Mouse (Mus musculus) limb, embryonic 11.5 days (tissue): Measurements from ENCODE around the gene R3hdm4. TPM values are rescaled to one million over a fixed set of nuclear protein-coding genes. Genes with fewer than 3 reads are reported as not detected.
A peak's percentile ranks its signal among the peaks of the same experiment; 100 is the strongest.

Source experiments
- ATAC-seq: fragments of 200-750 bp; cut with Nextera tagmentation; 2 replicates; pipeline ENCODE4 v1.8.0; 2017; ENCODE audit warnings: low read depth; ENCODE audit not compliant: insufficient number of reproducible peaks, low FRiP score, low TSS enrichment
- DNase-seq: peaks from one replicate; pipeline ENCODE4 v3.0.0-alpha.2; 2015; ENCODE audit warnings: low spot score
- H3K27ac ChIP-seq: fragments of 300-500 bp; sonication (generic); replicated peaks from 2 replicates; pipeline ENCODE4 v1.5.1; 2014; ENCODE audit warnings: low read depth, mild to moderate bottlenecking, low read length
- H3K27me3 ChIP-seq: fragments of 300-500 bp; sonication (generic); 2 replicates; pipeline ENCODE4 v1.6.1; 2014; ENCODE audit warnings: mild to moderate bottlenecking, low read length, mixed read lengths; ENCODE audit not compliant: control insufficient read depth, insufficient read depth
- H3K36me3 ChIP-seq: fragments of 300-500 bp; sonication (generic); 2 replicates; pipeline ENCODE4 v1.6.1; 2014; ENCODE audit warnings: mild to moderate bottlenecking, low read length, moderate library complexity, mixed read lengths; ENCODE audit not compliant: control insufficient read depth, insufficient read depth
- H3K4me1 ChIP-seq: fragments of 300-500 bp; sonication (generic); 2 replicates; pipeline ENCODE4 v1.6.1; 2014; ENCODE audit warnings: low read length, mixed read lengths; ENCODE audit not compliant: control insufficient read depth, insufficient read depth
- H3K4me2 ChIP-seq: fragments of 300-500 bp; sonication (generic); 2 replicates; pipeline ENCODE4 v1.6.1; 2014; ENCODE audit warnings: low read depth, mild to moderate bottlenecking, moderate library complexity; ENCODE audit not compliant: severe bottlenecking
- H3K4me3 ChIP-seq: fragments of 300-500 bp; sonication (generic); 2 replicates; pipeline ENCODE4 v1.5.1; 2014; ENCODE audit warnings: low read depth, low read length
- H3K9ac ChIP-seq: fragments of 300-500 bp; sonication (generic); 2 replicates; pipeline ENCODE4 v1.6.1; 2014; ENCODE audit warnings: mild to moderate bottlenecking, low read length
- H3K9me3 ChIP-seq: fragments of 300-500 bp; sonication (generic); 2 replicates; pipeline ENCODE4 v1.6.1; 2016; ENCODE audit warnings: low read length; ENCODE audit not compliant: control insufficient read depth
- WGBS: fragments of 180-500 bp; shearing (Covaris S2); extraction: QIAGEN DNeasy Blood & Tissue Kit; methylation state at CpG from one replicate; pipeline ENCODE4 v1.1.7; 2014; 5-methylcytosine and 5-hydroxymethylcytosine counted together
- polyA plus RNA-seq: library from polyadenylated mRNA; unstranded; fragments of >200 nt; fragmentation: Nextera tagmentation; extraction: Ambion mirVana; gene quantifications from 2 replicates; pipeline ENCODE4 v1.2.1, GENCODE M21; 2014

Gene R3hdm4
- polyA plus RNA-seq, 1 experiment from 2014 or later = 133 TPM

GRCm38 (mm10) chr10:79936284-79936910, 15.4 kb upstream of the R3hdm4 start:
- no peaks in the 10 kb centered on the region for H3K27me3 ChIP-seq
- no peak for DNase-seq
- ATAC-seq = no peak
- peaks cover 39% of the 10 kb centered on the region for H3K4me1 ChIP-seq
- H3K4me2 ChIP-seq = no peak overlapping the region
- H3K36me3 ChIP-seq = peaks cover 16% of the 10 kb centered on the region
- no peak overlapping the region for H3K27ac ChIP-seq
- H3K9ac ChIP-seq = no peak overlapping the region
- 66% methylated on average over 10 of the region's 10 CpGs for WGBS
- no peaks in the 10 kb centered on the region for H3K9me3 ChIP-seq
- no peak overlapping the region for H3K4me3 ChIP-seq

GRCm38 (mm10) chr10:79934794-79935569, 14.0 kb upstream of the R3hdm4 start:
- Histone ChIP-seq H3K4me3 (no peak overlapping the region), H3K27me3 (no peaks in the 10 kb centered on the region), H3K4me1 (peaks cover 42% of the 10 kb centered on the region), H3K9me3 (no peaks in the 10 kb centered on the region), H3K36me3 (peaks cover 21% of the 10 kb centered on the region), H3K4me2 (no peak overlapping the region), H3K9ac (no peak overlapping the region), H3K27ac (no peak overlapping the region)
- no peak for ATAC-seq
- WGBS = 90% methylated on average over 16 of the region's 16 CpGs
- DNase-seq = no peak

GRCm38 (mm10) chr10:79934272-79934721, 13.3 kb upstream of the R3hdm4 start:
- peaks cover 47% of the 10 kb centered on the region for H3K4me1 ChIP-seq
- no peak overlapping the region for H3K4me3 ChIP-seq
- no peak for ATAC-seq

GRCm38 (mm10) chr10:79933861-79934260, 12.9 kb upstream of the R3hdm4 start:
- Histone ChIP-seq H3K9ac (no peak overlapping the region), H3K4me2 (no peak overlapping the region), H3K27me3 (no peaks in the 10 kb centered on the region), H3K4me3 (no peak overlapping the region), H3K27ac (no peak overlapping the region), H3K9me3 (no peaks in the 10 kb centered on the region), H3K4me1 (peaks cover 51% of the 10 kb centered on the region), H3K36me3 (peaks cover 18% of the 10 kb centered on the region)
- ATAC-seq (no peak), DNase-seq (no peak)
- 77% methylated on average over 6 of the region's 6 CpGs for WGBS

More at GRCm38 (mm10) chr10:79934272-79934721, 13.3 kb upstream of the R3hdm4 start:
- 80% methylated on average over 13 of the region's 13 CpGs for WGBS
- Histone ChIP-seq H3K27ac (no peak overlapping the region), H3K27me3 (no peaks in the 10 kb centered on the region), H3K9ac (0 out of 2 replicates have a peak overlapping the region, but pooled peaks have one; percentile 7), H3K4me2 (no peak overlapping the region), H3K36me3 (peaks cover 21% of the 10 kb centered on the region), H3K9me3 (no peaks in the 10 kb centered on the region)
- no peak for DNase-seq

GRCm38 (mm10) chr10:79933145-79933679, 12.2 kb upstream of the R3hdm4 start:
- no peak overlapping the region; the same call in 1 of the 2 replicates for H3K9ac ChIP-seq
- peak overlapping the region; percentile 64 for H3K27ac ChIP-seq
- ATAC-seq (no peak), DNase-seq (no peak)
- WGBS = 39% methylated on average over 9 of the region's 9 CpGs
- peak overlapping the region; percentile 14 for H3K4me3 ChIP-seq
- no peaks in the 10 kb centered on the region for H3K27me3 ChIP-seq
- peaks cover 18% of the 10 kb centered on the region for H3K36me3 ChIP-seq
- H3K4me2 ChIP-seq = peak overlapping the region; percentile 19
- no peaks in the 10 kb centered on the region for H3K9me3 ChIP-seq
- H3K4me1 ChIP-seq = peaks cover 49% of the 10 kb centered on the region

GRCm38 (mm10) chr10:79932736-79933135, 11.7 kb upstream of the R3hdm4 start:
- DNase-seq (peak; percentile 81), ATAC-seq (no peak)
- Histone ChIP-seq H3K4me2 (peak overlapping the region; percentile 19), H3K27me3 (no peaks in the 10 kb centered on the region), H3K9ac (peak overlapping the region; percentile 37; the same call in 1 of the 2 replicates), H3K9me3 (no peaks in the 10 kb centered on the region), H3K27ac (peak overlapping the region; percentile 64), H3K4me3 (peak overlapping the region; percentile 14), H3K4me1 (peaks cover 49% of the 10 kb centered on the region), H3K36me3 (peaks cover 16% of the 10 kb centered on the region)
- WGBS = 2% methylated on average over 8 of the region's 8 CpGs

- Histone ChIP-seq H3K27me3 (no peaks in the 10 kb centered on the region), H3K36me3 (peaks cover 15% of the 10 kb centered on the region), H3K9me3 (no peaks in the 10 kb centered on the region), H3K4me2 (no peak overlapping the region), H3K4me1 (peaks cover 49% of the 10 kb centered on the region), H3K9ac (no peak overlapping the region; the same call in 1 of the 2 replicates), H3K27ac (peak overlapping the region; percentile 64; the same call in 1 of the 2 replicates), H3K4me3 (no peak overlapping the region)
- DNase-seq (no peak), ATAC-seq (no peak)
- WGBS = 77% methylated on average over 9 of the region's 9 CpGs
These were observed 10.8 kb upstream of the R3hdm4 start for GRCm38 (mm10) chr10:79931797-79932196.

GRCm38 (mm10) chr10:79930826-79931186, 9.8 kb upstream of the R3hdm4 start:
- Histone ChIP-seq H3K4me3 (no peak overlapping the region), H3K9me3 (no peaks in the 10 kb centered on the region), H3K9ac (no peak overlapping the region), H3K4me1 (peaks cover 54% of the 10 kb centered on the region), H3K27me3 (no peaks in the 10 kb centered on the region), H3K4me2 (0 out of 2 replicates have a peak overlapping the region, but pooled peaks have one; percentile 22), H3K27ac (no peak overlapping the region), H3K36me3 (peaks cover 12% of the 10 kb centered on the region)
- DNase-seq (no peak), ATAC-seq (no peak)
- WGBS = 91% methylated on average over 16 of the region's 16 CpGs
